Mouse (Mus musculus) limb, embryonic 14.5 days (tissue): Measurements from ENCODE around the gene Tet1. TPM values are rescaled to one million over a fixed set of nuclear protein-coding genes. Genes with fewer than 3 reads are reported as not detected.

Experiments
- ATAC-seq: fragments of 200-750 bp; cut with Nextera tagmentation; 2 replicates; pipeline ENCODE4 v1.8.0; 2017; ENCODE audit warnings: low read depth, moderate number of reproducible peaks, moderate TSS enrichment; ENCODE audit not compliant: low FRiP score
- DNase-seq: peaks from one replicate; pipeline ENCODE4 v3.0.0-alpha.2; 2015; ENCODE audit warnings: low spot score
- H3K27ac ChIP-seq: fragments of 300-500 bp; sonication (generic); replicated peaks from 2 replicates; pipeline ENCODE4 v1.5.1; 2014; ENCODE audit warnings: low read depth, mild to moderate bottlenecking, low read length, moderate library complexity, mixed read lengths
- H3K27me3 ChIP-seq: fragments of 300-500 bp; sonication (generic); 2 replicates; pipeline ENCODE4 v1.6.1; 2014; ENCODE audit warnings: low read length, mixed read lengths; ENCODE audit not compliant: control insufficient read depth, insufficient read depth
- H3K36me3 ChIP-seq: fragments of 300-500 bp; sonication (generic); 2 replicates; pipeline ENCODE4 v1.6.1; 2014; ENCODE audit warnings: mild to moderate bottlenecking, low read length, moderate library complexity, mixed read lengths; ENCODE audit not compliant: control insufficient read depth, insufficient read depth
- H3K4me1 ChIP-seq: fragments of 300-500 bp; sonication (generic); 2 replicates; pipeline ENCODE4 v1.6.1; 2014; ENCODE audit warnings: antibody characterized with exemption, low read length, mixed read lengths; ENCODE audit not compliant: control insufficient read depth, insufficient read depth
- H3K4me2 ChIP-seq: fragments of 300-500 bp; sonication (generic); replicated peaks from 2 replicates; pipeline ENCODE4 v1.6.1; 2014; ENCODE audit warnings: low read depth, mild to moderate bottlenecking, low read length, moderate library complexity; ENCODE audit not compliant: severe bottlenecking
- H3K4me3 ChIP-seq: fragments of 300-500 bp; sonication (generic); replicated peaks from 2 replicates; pipeline ENCODE4 v1.5.1; 2014; ENCODE audit warnings: low read length
- H3K9ac ChIP-seq: fragments of 300-500 bp; sonication (generic); 2 replicates; pipeline ENCODE4 v1.6.1; 2014; ENCODE audit warnings: mild to moderate bottlenecking, low read depth, low read length, moderate library complexity; ENCODE audit not compliant: severe bottlenecking
- H3K9me3 ChIP-seq: fragments of 300-500 bp; sonication (generic); 2 replicates; pipeline ENCODE4 v1.6.1; 2016; ENCODE audit warnings: low read length; ENCODE audit not compliant: control insufficient read depth
- POLR2A ChIP-seq: fragments of 200-500 bp; IDR thresholded peaks from 2 replicates; pipeline ENCODE4 v1.8.0; 2012; ENCODE audit warnings: inconsistent platforms, mild to moderate bottlenecking, moderate library complexity, borderline replicate concordance; ENCODE audit not compliant: insufficient read depth, insufficient read length; ENCODE audit errors: extremely low read depth
- WGBS: fragments of 180-500 bp; shearing (Covaris S2); extraction: QIAGEN DNeasy Blood & Tissue Kit; methylation state at CpG from one replicate; pipeline ENCODE4 v1.1.7; 2014; 5-methylcytosine and 5-hydroxymethylcytosine counted together
- polyA plus RNA-seq, 2 experiments: library from polyadenylated mRNA; depleted of rRNA in 1 of 2; stranded (reverse) in 1 of 2; unstranded in 1 of 2; fragments of >200 nt; fragmentation: Nextera tagmentation in 1 of 2; extraction: Ambion mirVana in 1 of 2; gene quantifications; 2 replicates each; pipeline versions ENCODE4 v1.2.1 to v1.2.3; 2012 to 2014

Gene Tet1
- polyA plus RNA-seq, 2 experiments = 5.2 to 30.7 TPM

- Histone ChIP-seq H3K36me3 (no peaks in the 10 kb centered on the region), H3K4me2 (no peak overlapping the region), H3K9ac (no peak overlapping the region), H3K4me3 (no peak overlapping the region), H3K9me3 (no peaks in the 10 kb centered on the region), H3K27me3 (no peaks in the 10 kb centered on the region), H3K27ac (no peak overlapping the region), H3K4me1 (no peaks in the 10 kb centered on the region)
- DNase-seq (no peak), ATAC-seq (no peak)
- no peak for TF ChIP-seq POLR2A
- WGBS = 73% methylated on average over 4 of the region's 4 CpGs
Observed at GRCm38 (mm10) chr10:62896774-62897173, 12.0 kb downstream of the Tet1 start.

GRCm38 (mm10) chr10:62896035-62896434 lies 12.8 kb downstream of the Tet1 start:
- Histone ChIP-seq H3K4me3 (no peak overlapping the region), H3K27me3 (no peaks in the 10 kb centered on the region), H3K9ac (no peak overlapping the region), H3K27ac (no peak overlapping the region), H3K4me2 (no peak overlapping the region), H3K9me3 (no peaks in the 10 kb centered on the region), H3K36me3 (no peaks in the 10 kb centered on the region), H3K4me1 (no peaks in the 10 kb centered on the region)
- no peak for DNase-seq
- ATAC-seq = no peak
- no peak for TF ChIP-seq POLR2A
- WGBS = 71% methylated on average over 4 of the region's 4 CpGs

GRCm38 (mm10) chr10:62895386-62895785 lies 13.4 kb downstream of the Tet1 start:
- no peak for DNase-seq
- Histone ChIP-seq H3K9ac (no peak overlapping the region), H3K4me2 (no peak overlapping the region), H3K27me3 (no peaks in the 10 kb centered on the region), H3K4me1 (no peaks in the 10 kb centered on the region), H3K4me3 (no peak overlapping the region), H3K9me3 (no peaks in the 10 kb centered on the region), H3K27ac (no peak overlapping the region), H3K36me3 (no peaks in the 10 kb centered on the region)
- TF ChIP-seq POLR2A = no peak
- no peak for ATAC-seq
- WGBS = 80% methylated on average over 6 of the region's 6 CpGs

GRCm38 (mm10) chr10:62894447-62894846 lies 14.3 kb downstream of the Tet1 start:
- no peaks in the 10 kb centered on the region for H3K27me3 ChIP-seq
- 72% methylated on average over 3 of the region's 3 CpGs for WGBS
- no peaks in the 10 kb centered on the region for H3K4me1 ChIP-seq
- DNase-seq = no peak
- no peak for TF ChIP-seq POLR2A
- no peaks in the 10 kb centered on the region for H3K36me3 ChIP-seq
- H3K9ac ChIP-seq = no peak overlapping the region
- H3K4me3 ChIP-seq = no peak overlapping the region
- no peak overlapping the region for H3K27ac ChIP-seq
- H3K9me3 ChIP-seq = no peaks in the 10 kb centered on the region
- no peak overlapping the region for H3K4me2 ChIP-seq
- no peak for ATAC-seq

- Histone ChIP-seq H3K27me3 (no peaks in the 10 kb centered on the region), H3K4me1 (no peaks in the 10 kb centered on the region), H3K36me3 (no peaks in the 10 kb centered on the region), H3K27ac (no peak overlapping the region), H3K4me3 (no peak overlapping the region), H3K9me3 (no peaks in the 10 kb centered on the region), H3K9ac (no peak overlapping the region), H3K4me2 (no peak overlapping the region)
- DNase-seq = no peak
- WGBS = 53% methylated on average over 6 of the region's 6 CpGs
- no peak for TF ChIP-seq POLR2A
- no peak for ATAC-seq
Observed at GRCm38 (mm10) chr10:62893356-62893884, 15.4 kb downstream of the Tet1 start.
